Mouse (Mus musculus): ENCODE measurements at regions not wholly inside any gene's neighbourhood (a gene's known extent, or its start where the extent isn't known, plus 50 kb on each side); places are given as distances from the start of the nearest gene placed in this dataset.

- TF ChIP-seq CTCF (IDR thresholded peaks at IDR 0.05; ENCODE audit: borderline replicate concordance, extremely low read depth, insufficient read depth, insufficient read length) (no peak), POLR2A (IDR thresholded peaks at IDR 0.05; ENCODE audit: borderline replicate concordance, extremely low read depth, insufficient read depth, insufficient read length, poor library complexity, severe bottlenecking) (no peak)
Measured at GRCm38 (mm10) chr4:92977761-92978160, 357.6 kb downstream of the Tusc1 start.
